Mouse (Mus musculus): ENCODE results near the gene Ahcyl1.

DNA sequence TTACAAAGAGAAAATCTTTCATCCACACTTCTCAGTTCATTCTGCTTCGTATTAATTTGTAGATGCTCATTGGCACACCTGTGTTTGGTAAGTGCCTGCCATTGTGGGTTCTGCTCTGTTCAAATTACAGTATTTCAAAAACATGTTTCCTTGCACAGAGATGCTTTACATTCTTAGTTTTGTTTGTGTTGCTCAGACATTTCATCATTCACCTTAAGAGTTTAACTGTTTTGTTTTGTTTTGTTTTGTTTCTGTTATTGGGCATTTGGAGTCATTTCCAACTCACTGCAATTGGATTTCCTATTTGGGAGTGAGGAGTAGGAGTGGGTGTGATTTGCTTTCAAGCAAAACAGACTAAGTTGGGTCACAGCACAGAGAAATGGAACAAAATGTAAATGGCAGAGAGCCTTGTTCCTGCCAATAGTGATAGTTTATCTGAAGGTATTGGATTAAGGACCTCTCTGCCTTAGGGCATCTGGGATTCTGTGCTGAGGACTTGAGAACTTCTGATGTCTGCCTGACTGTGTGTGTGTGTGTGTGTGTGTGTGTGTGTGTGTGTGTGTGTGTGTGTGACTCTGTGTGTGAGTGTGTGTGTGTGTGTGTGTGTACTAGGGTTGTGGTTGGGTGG lies 5.5 kb upstream of the Ahcyl1 start:
- TF ChIP-seq CTCF (IDR thresholded peaks at IDR 0.05; ENCODE audit: low read depth), result no peak
- TF ChIP-seq EP300 (IDR thresholded peaks at IDR 0.05; ENCODE audit: low read depth), result no peak
